Mouse (Mus musculus): ENCODE data around the gene Cdkn2c. TPM values are rescaled to one million over a fixed set of nuclear protein-coding genes. Genes with fewer than 3 reads are reported as not detected.

The Cdkn2c gene
- polyA plus RNA-seq, 1 experiment from 2014 or later: 9.8 TPM

Other genes with a start within 250 kb of the Cdkn2c start
- 50.0 and 52.4 TPM in 2 replicates for gene Rnf11, start 182.5 kb downstream of the Cdkn2c start, polyA plus RNA-seq (2016; fragmentation: Nextera tagmentation; extraction: Ambion mirVana)
- not detected in 2 replicates for gene 4930522H14Rik, start 135.9 kb downstream of the Cdkn2c start, polyA plus RNA-seq (2016; fragmentation: Nextera tagmentation; extraction: Ambion mirVana)
- 34.1 and 36.4 TPM in 2 replicates for gene Faf1, start 9.4 kb upstream of the Cdkn2c start, polyA plus RNA-seq (2016; fragmentation: Nextera tagmentation; extraction: Ambion mirVana)